Mouse (Mus musculus): ENCODE measurements around the gene Rnf5.

Rnf5 gene

DNA sequence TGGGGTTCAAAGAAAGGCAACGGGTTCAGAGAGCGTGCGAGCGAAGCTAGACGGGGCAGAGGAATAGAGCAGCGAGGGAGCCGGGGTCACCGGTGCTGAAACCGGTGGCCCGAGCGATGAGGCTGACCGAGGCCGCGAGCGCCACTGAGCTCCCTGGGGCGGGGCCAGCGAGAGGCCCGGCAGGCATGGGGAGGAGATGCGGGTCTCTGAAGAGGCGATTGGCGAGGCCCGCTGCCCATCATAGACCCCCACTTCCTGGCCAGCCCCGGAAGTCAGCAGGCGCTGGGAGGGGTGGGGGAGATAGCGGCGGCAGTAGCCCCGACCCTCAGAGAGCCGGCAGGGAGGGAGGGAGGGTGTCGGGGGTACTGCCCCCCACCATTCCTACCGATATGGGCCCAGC is 2.1 kb upstream of the Rnf5 start:
- DNase-seq (ENCODE audit: low spot score) = peak; percentile 93

DNA sequence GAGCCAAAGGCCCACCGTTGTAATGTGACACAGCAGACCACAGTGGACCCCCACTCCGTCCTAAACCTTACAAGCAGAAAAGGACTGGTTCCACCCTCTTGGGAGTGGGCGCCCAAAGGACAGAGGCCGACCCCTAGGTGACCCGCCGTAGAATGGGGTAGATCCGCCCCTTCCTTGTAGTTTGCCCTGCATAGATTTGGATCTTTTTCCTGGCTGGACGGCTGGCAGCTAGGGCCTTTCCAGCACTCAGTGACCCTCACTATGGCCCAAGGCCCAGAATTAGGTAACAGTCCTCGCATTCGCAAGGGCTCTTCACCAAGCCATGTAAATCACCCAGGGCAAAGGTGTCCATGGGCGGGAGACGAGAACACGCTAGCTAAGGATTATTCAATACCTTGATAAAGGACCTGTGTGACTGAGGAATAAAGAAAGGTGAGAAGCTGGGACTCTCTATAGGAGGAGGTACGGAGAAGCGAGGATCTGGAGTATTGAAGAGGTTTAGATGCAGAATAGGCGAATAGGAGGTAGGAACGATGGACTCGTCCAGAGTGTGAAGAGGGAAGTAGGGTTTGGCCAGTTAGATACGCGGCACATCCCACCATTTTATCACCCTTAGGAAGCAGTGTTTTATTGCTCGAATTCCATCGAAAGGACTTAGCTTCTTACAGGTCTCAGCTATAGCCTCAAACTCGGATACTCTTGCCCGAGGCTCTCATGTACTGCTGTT is 1.2 kb upstream of the Rnf5 start:
- DNase-seq (ENCODE audit: low spot score) = no peak

DNA sequence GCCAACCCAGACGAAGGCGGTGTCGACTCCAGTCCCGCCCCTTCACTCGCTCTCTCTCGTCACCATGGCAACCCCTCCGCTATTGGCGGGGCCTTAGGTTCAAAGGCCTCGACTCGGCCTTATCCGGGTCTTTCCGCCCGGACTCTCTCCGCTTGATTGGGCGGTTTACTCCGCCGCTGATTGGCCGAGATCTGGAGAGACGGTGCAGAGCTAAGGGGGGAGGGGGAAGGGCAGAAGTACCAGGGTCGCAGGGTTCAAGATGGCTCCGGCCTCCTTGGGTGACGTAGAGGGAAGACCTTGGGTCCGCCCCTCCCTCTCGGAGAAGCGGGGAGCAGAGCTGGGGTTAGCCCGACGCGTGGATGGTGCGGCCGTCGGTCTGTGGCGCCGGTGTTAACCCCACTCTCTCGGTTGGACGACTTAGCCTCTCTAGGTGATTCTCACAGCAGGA is 595 bp upstream of the Rnf5 start, which contains the start of gene Agpat1:
TSS of gene Agpat1 (plus strand) at position 202 of the 448 bp plus-strand sequence.
- DNase-seq (ENCODE audit: low spot score) = peak; percentile 98

DNA sequence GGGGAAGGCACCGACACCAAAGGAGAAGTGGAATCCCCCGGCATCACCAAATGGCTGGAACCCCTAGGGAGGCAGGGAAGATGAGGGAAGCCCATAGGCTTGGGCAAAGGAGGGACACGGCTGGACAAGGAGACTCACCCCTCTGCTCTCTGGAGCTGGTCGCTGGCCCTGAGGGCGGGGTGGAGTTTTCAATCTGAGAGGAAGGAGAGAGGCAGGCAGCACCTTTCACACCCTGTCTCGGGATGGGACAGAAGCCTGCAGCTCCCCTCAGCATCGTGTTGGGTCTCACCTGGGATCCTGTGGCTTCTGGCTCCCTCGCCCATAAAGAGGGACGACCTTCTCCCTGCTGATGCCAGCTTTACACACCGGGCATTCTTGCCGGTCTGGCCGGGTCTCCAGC is 1.7 kb downstream of the Rnf5 start:
- no peak for DNase-seq (ENCODE audit: low spot score)

DNA sequence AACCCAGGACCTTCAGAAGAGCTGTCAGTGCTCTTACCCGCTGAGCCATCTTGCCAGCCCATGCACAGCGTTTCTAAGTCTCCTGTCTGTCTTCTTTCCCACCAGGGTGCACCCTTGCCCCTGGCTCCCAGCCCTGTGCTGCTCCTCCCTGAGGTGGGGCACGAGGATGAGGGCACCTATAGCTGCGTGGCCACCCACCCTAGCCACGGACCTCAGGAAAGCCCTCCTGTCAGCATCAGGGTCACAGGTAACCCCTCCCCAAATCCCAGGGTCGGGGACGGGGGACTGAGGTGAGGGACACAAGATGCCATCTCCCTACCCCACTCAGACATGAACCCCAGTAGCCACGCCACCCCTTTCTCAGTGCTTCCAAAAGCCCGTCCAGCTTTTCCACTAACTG is 3.6 kb downstream of the Rnf5 start:
- DNase-seq (ENCODE audit: low spot score) = no peak

DNA sequence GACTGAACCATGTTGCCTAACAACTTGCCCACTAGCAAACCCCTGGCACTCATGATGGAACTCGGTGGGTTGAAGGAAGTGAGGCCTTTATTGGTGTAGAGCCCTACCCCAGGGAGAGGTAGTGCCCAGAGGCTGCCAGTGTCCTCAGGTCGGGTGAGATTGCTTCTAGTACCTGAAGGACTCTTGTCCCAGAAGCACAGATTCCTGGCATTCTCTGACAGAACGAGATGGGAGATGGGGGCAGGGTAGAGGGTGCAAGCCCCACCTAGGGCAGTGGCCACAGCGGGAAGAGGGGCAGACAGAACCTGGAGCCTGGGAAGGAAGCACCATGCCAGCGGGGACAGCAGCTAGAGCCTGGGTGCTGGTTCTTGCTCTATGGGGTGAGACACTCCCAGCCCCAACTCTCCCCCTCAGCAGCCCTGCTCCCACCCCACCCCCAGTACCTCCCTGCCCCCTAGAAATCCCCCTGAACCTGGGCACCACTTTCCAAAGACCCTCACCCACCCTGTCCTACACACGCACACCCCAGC is 5.9 kb downstream of the Rnf5 start, which contains the start of gene Ager:
TSS of gene Ager (plus strand) at position 297 of the 530 bp plus-strand sequence.
- DNase-seq (ENCODE audit: low spot score) = no peak

DNA sequence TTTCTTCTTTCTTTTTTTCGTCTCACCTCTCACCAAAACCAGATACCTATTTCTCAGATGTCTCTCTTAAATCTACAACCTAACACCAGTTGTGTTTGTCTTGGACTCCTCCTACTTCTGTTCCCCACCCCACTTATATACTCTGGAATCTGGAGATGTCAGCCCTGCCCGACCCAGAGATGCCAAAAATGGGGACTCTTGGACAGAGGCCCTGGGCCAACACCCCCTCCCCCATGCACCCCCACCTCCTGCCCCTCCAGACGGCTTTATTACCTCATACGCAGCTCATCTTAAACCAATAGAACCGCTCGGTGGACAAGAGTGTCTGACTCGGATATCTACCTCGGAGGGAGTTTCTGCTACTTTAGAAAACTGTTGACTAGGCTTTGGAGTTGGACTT is 7.4 kb downstream of the Rnf5 start:
- DNase-seq (ENCODE audit: low spot score) = no peak

DNA sequence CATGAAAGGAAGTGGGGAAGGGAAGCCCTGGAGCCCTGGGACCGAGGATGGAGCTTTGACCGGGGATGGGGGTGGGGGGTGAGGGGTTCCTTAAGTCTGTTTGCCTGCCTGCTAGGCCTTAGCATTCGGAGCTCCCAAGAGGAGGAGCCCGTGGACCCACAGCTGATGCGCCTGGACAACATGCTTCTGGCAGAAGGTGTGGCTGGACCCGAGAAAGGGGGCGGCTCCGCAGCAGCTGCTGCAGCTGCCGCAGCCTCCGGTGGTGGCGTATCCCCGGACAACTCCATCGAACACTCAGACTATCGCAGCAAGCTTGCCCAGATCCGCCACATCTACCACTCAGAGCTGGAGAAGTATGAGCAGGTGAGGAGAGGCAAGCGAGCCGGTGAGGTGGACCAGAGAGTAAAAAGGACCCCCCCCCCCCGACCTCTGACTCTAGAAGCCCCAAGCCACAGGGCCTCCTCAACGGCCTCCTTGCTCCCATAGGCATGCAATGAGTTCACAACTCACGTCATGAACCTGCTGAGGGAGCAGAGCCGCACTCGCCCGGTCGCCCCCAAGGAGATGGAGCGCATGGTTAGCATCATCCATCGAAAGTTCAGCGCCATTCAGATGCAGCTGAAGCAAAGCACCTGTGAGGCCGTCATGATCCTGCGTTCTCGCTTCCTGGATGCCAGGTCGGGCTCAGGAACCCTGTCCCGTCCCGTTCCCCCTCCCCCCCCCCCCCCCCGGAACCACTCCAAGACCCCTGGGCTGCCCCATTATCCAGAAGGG is 9.6 kb downstream of the Rnf5 start:
- DNase-seq (ENCODE audit: low spot score) = no peak

DNA sequence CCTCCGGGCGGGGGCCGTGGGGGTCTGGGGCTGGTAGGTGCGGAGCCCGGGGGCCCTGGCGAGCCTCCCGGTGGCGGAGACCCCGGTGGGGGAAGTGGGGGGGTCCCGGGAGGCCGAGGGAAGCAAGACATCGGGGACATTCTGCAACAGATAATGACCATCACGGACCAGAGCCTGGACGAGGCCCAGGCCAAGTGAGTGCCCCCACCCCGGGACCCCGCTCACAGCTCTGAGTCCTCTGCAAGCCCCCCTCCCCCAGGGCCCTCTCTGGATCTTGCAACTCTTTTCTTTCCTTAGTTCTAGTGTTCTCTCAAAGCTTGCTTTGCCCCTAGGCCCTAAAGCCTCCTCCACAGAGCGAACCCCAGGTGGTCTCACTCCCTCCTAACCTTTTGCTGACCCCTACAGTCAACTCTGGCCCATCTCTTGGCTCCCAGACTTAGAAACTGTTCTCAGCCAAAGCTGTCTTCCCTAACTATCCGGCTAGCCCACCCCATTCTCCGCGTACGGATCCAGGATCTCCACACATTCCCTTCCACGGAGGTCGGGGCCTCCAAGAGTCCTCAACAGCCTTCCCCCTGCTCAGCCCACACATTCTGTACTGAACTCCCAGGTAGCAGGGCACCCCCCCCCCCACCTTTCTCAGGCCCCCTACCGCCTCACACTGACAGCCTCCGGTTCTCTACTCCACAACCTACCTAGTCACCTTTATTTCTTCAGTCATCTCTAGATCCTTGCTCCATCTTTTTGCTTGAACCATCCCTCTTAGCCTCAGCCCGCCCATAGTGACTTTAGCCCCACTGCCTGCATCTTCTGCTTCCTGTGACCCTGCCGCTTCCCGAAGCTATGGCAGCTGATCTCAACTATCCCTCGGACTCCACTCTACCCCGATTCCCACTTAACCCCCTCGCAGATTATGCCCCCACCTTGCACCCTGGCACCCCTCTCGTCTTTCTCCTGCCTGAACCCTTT is 10.6 kb downstream of the Rnf5 start:
- no peak for DNase-seq (ENCODE audit: low spot score)

DNA sequence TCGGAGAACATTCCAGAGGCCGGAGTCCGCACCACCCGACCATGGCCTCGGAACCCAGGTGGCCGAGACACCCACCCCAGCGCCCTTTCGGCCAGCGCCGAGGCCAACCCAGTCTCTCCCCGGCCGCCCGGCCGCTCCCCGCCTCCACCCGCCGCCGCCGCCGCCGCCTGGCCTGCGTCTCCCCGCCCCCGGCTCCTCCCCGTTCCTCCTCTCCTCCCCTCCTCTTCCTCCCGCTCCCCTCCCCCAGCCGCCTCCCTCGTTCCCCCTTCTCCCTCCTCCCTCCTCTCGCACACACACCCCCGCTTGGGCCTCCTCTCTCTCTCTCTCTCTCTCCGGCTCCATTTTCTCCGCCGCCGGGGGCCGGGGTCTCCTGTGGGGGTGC is 11.5 kb downstream of the Rnf5 start:
- DNase-seq (ENCODE audit: low spot score) = peak; percentile 73

DNA sequence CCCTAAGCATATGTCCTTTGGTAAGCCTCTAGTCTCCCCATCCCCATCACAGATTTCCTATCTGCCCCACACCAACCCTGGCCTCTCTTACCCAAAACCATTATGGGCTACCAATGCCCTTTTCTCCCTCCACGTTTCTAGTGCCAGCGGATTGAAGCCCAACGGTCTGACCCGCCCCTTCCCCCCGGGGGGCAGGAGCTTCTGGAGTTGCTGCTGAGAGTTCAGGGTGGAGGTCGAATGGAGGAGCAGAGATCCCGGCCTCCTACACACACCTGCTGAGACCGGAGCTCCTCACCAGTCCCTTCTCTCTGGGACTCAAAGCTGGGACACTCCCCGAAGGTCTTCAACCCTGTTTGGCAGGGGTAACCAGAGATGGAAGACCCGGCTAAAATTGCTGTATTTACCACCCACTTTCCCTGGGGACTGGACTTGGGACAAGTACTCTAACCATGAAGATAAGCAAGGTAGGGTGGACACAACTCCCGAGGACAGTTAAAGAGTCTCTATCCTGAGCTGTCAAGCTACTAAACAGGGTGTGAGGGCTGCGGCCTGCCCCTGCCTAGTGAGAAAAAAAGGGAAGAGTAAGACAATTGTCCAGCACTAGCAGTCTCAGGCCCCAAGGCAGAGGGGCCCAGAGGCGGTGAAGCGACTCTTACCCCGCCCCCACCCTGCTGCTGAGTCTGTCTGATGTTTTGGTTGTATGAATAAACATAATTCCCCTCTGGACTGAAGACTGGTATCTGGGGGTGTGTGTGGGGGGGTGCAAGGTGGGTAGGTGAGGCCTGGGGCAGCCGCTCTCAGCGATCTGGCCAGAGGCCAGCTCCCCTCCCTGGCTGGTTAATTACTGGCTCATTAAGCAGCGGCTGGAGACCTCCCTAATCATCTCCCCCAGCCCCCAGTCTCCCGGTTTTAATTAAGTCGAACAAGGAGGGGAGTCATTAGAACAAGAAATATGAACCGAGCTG is 12.2 kb downstream of the Rnf5 start, which contains the start of gene Pbx2:
TSS of gene Pbx2 (plus strand) at position 238 of the 965 bp plus-strand sequence.
- DNase-seq (ENCODE audit: low spot score) = no peak

DNA sequence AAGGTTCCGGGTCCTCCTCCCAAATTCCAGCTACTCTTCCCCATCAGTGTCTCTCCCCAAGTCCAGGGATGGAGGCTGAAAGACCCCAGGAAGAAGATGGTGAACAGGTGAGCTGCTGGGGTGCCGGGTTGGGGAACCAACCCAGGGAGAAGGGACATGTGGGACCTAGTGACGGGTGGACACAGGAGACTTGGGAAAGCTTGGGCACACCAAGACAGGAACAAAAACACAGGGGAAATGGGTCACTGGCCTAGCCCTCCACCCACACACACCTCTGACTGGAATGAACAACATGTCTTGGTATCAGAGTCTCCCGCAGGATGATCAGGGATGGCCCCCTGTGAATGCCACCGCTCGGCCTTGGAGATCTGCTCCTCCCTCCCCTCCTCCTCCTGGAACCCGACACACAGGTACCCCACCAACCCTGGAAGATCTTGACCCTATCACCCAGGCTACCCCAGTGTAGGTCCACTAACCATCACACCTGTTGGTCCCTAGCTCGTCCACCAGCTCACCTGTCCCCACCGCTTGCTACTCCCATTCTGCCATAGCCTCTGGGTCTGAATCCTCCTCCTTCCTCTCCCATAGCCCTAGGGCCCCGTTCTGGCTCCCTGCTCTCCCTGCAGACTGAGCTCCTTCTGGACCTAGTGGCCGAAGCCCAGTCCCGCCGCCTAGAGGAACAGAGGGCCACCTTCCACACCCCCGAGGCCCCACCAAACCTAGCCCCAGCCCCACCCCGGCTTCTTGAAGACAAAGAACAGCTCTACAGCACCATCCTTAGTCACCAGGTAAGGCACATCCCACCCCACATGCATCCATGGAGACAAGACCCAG is 13.1 kb downstream of the Rnf5 start:
- DNase-seq (ENCODE audit: low spot score) = no peak

DNA sequence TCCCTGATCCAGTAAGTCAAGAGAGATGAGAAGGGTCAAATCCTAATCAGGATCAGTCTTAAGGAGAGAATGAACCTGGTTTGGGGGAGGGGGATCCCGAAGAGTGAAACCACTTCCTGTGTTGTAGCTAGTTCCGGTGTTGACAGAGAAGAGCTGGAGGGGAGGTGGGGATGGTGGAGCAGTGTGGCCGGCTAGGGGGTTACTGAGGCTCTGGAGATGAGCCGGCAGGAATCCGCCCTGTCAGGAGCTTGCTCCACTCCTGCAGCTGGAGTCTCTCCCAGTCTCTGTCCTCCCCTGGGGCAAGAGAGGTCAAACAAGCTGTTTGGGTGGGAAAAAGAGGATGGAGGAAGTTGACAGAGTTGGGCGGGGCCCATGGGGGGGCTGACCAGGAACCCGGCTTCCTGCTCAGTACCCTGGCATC is 13.8 kb downstream of the Rnf5 start, which contains the start of gene Gpsm3:
TSS of gene Gpsm3 (plus strand) at position 126 of the 421 bp plus-strand sequence.
- DNase-seq (ENCODE audit: low spot score) = no peak

DNA sequence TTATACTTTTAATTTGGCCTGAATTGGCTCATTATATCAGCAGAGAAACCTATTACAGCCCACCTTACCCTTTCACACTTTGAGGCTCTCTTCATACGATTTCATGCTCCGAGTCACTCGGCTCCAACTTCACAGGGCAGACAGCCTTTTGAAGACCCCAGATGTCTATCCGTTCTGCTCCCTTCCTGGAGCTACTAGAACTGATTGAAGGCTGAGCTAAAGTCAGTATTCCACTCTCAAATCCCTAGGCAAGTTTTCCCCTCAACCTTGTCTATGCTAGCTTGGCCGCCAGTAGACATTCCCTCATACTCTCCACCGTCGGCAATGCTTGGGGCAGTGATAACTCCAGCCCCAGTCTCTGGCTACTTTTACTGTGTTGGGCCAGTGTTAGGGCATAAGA is 14.3 kb downstream of the Rnf5 start:
- no peak for DNase-seq (ENCODE audit: low spot score)

DNA sequence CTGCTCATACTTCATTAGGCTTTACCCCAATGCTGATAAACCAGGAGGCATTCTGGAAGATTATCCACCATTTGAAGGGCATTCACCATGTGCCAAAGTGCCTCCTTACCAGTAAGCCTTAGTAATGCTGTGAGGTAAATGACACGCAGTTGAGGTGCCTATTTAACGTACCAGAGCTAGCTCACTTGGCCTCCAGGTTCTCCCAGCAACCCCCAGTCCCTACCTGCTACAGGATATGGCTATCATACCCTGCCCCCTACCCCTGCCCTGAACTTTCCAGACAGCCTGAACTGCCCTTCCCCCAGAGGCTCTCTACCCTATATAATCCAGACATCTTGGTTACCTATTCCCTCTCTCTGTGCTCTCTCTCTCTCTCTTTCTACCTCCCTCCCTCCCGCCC is 14.7 kb downstream of the Rnf5 start:
- no peak for DNase-seq (ENCODE audit: low spot score)

DNA sequence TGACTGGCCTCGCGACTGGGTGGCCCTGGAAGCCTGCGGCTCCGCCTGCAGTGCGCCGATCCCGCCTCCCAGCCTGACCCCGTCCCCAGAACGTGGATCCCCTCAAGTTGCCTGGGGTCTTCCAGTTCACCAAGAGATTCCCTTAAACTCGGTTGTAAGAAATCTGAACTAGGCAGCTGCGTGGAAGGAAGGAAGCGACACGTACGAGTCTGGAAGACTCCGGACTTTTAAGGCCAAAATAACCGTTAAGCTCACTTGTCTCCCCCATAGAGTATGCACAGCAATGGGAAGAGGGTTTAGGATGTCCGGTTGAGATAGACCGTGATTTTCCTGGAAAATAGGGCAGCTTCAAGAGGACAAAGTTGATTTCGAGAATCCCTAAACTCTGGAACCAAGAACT is 15.7 kb downstream of the Rnf5 start:
- no peak for DNase-seq (ENCODE audit: low spot score)

DNA sequence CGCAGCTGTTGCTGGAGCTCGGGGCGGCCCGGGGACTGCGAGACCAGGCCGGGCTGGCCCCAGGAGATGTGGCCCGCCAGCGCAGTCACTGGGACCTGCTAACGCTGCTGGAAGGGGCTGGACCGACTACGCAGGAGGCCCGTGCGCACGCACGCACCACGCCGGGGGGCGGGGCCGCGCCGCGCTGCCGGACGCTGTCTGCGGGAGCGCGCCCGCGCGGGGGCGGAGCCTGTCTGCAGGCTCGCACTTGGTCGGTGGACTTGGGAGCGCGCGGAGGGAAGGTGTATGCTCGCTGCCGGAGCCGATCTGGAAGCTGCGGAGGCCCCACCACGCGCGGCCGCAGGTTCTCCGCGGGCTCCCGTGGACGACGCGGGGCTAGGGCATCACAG is 16.1 kb downstream of the Rnf5 start:
- peak; percentile 95 for DNase-seq (ENCODE audit: low spot score)

DNA sequence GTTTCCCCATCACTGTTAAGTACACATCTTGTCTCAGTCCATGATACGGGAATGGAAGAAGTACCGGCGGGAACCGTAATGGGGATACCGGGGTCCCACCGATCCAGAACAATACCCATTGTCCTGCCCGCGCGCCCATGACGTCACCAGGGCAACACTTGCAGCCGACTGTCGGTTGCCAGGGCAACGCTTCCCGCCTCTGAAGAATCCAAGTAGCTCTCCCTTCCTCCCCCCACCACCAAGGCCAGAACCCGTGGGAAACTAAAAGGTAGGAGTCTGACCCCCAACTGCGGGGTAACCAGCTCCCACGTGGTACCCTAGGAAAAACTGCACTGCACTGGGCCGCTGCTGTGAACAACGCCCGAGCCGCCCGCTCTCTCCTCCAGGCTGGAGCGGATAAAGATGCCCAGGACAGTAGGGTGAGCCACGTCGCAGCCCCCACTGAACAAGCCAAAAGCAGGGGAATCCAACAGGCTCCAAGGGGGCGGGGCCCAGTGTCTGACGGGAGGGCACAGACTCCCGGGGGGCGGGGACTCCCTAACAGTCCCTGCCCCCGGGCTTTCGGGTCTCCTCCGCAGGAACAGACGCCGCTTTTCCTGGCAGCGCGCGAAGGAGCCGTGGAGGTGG is 16.6 kb downstream of the Rnf5 start:
- peak; percentile 52 for DNase-seq (ENCODE audit: low spot score)
